Mouse (Mus musculus) adrenal gland, adult 2 months (tissue): Measurements from ENCODE around the gene Zfp580. TPM values are rescaled to one million over a fixed set of nuclear protein-coding genes. Genes with fewer than 3 reads are reported as not detected.
"Not testable (repeated sequence)": the region's sequence is repeated elsewhere in the genome, so short reads cannot be mapped to it uniquely, and the experiment has no call there.

ENCODE experiments used
- DNase-seq: peaks from one replicate; pipeline ENCODE4 v3.0.0; 2021
- long read RNA-seq: library from polyadenylated mRNA; stranded (forward); transcript quantifications from one replicate; pipeline ENCODE4 v2.0.0, GENCODE M21; 2021
- polyA plus RNA-seq: library from polyadenylated mRNA; depleted of rRNA; stranded (reverse); fragments of >200 nt; gene quantifications from 2 replicates; pipeline ENCODE4 v1.2.3, GENCODE M21; 2012; rRNA removed
- total RNA-seq, 2 experiments: library from RNA; stranded (reverse); gene quantifications; 2 replicates each; pipeline ENCODE4 v1.2.3; 2021

Zfp580 gene
- total RNA-seq (10 to 100 TPM in 1 of 2 experiments, 1 to 10 TPM in 1; 5.6 to 10.4 TPM), polyA plus RNA-seq (46.5 and 61.0 TPM in 2 replicates)
- long read RNA-seq, transcript Zfp580-201 (2 exons, 1,096 nt): major isoform, 12 of 12 reads
- long read RNA-seq, partial matches to known transcripts: 0 of 12 reads
- long read RNA-seq, other reads (novel, unspliced or antisense): 0 of 12 reads

GRCm38 (mm10) chr7:5051193-5052192 lies at the start of gene Zfp580:
TSS of gene Zfp580 (plus strand) at chr7:5051538.
- peak; percentile 86 for DNase-seq

- not testable (repeated sequence) for DNase-seq
Observed at GRCm38 (mm10) chr7:5002876-5003275, 48.5 kb upstream of the Zfp580 start.

GRCm38 (mm10) chr7:5008229-5008628 lies 43.1 kb upstream of the Zfp580 start:
- no peak for DNase-seq

GRCm38 (mm10) chr7:5012681-5013513 lies 38.4 kb upstream of the Zfp580 start:
- DNase-seq: no peak

GRCm38 (mm10) chr7:5014251-5015117 lies 36.9 kb upstream of the Zfp580 start, which contains the start of the genes Zfp524 and Fiz1:
TSS of gene Zfp524 (plus strand) at chr7:5014415.
TSS of gene Fiz1 (minus strand) at chr7:5014697.
- peak; percentile 98 for DNase-seq

- peak; percentile 98 for DNase-seq
Observed at GRCm38 (mm10) chr7:5015118-5016001, 36.0 kb upstream of the Zfp580 start, which contains the start of gene Gm44973. TSS of gene Gm44973 (plus strand) at chr7:5015496.

GRCm38 (mm10) chr7:5016057-5016456 lies 35.3 kb upstream of the Zfp580 start:
- no peak for DNase-seq

GRCm38 (mm10) chr7:5016920-5017319 lies 34.4 kb upstream of the Zfp580 start:
- no peak for DNase-seq

- DNase-seq: no peak
Observed at GRCm38 (mm10) chr7:5017352-5017751, 34.0 kb upstream of the Zfp580 start.

GRCm38 (mm10) chr7:5017931-5018330 lies 33.4 kb upstream of the Zfp580 start:
- no peak for DNase-seq

GRCm38 (mm10) chr7:5019576-5019975 lies 31.8 kb upstream of the Zfp580 start:
- DNase-seq: not testable (repeated sequence)

- peak; percentile 100 for DNase-seq
Observed at GRCm38 (mm10) chr7:5020000-5020681, 31.2 kb upstream of the Zfp580 start, which contains the start of the genes Zfp865 and Ccdc106. TSS of gene Zfp865 (plus strand) at chr7:5020376. TSS of gene Ccdc106 (plus strand) at chr7:5020553.

GRCm38 (mm10) chr7:5020685-5021084 lies 30.7 kb upstream of the Zfp580 start:
- DNase-seq: no peak

GRCm38 (mm10) chr7:5021197-5021596 lies 30.1 kb upstream of the Zfp580 start:
- no peak for DNase-seq

GRCm38 (mm10) chr7:5029543-5029942 lies 21.8 kb upstream of the Zfp580 start:
- no peak for DNase-seq

GRCm38 (mm10) chr7:5029946-5030345 lies 21.4 kb upstream of the Zfp580 start:
- DNase-seq: no peak

- no peak for DNase-seq
Observed at GRCm38 (mm10) chr7:5030554-5031275, 20.6 kb upstream of the Zfp580 start.

- DNase-seq: no peak
Observed at GRCm38 (mm10) chr7:5031496-5031895, 19.8 kb upstream of the Zfp580 start.
